ENCODE assay signal across 22 mouse cellular contexts in genomic region chr16:11704096-11704495, GRCm38 (mm10).
DNase-seq lines count a peak whose midpoint lies in the region; ATAC-seq and TF ChIP-seq lines count a peak whose summit lies in the region.
"Had no signal": no experiment of that assay in that cellular context is flagged by ENCODE, and none has a peak within 500 bp of the region (broad histone marks: within the 10 kb centered on the region; RNA-seq: fewer than 3 reads in every experiment).

No protein-coding gene starts in this region.

- TF ChIP-seq CTCF in kidney, adult 2 months (conservative IDR thresholded peaks at IDR 0.05; ENCODE audit: insufficient read depth, insufficient read length, low read depth, low read length), result no peak
- no peak for TF ChIP-seq CTCF in testis, adult 2 months (IDR thresholded peaks at IDR 0.05; ENCODE audit: control insufficient read depth, insufficient read depth, insufficient replicate concordance, low read depth, low read length)

- no peak for ATAC-seq in kidney, embryonic 15.5 days (replicated peaks; ENCODE audit: low FRiP score)
- ATAC-seq: CD4-positive, CD25-positive, alpha-beta regulatory T cell, adult 4 months; forebrain, embryonic 16.5 days had no signal

- no peaks in the 10 kb centered on the region for H3K27me3 ChIP-seq in kidney, adult 2 months (replicated peaks; ENCODE audit: control insufficient read depth, insufficient read depth, low read length)
- H3K27me3 ChIP-seq in kidney, embryonic 15.5 days, result no peaks in the 10 kb centered on the region
- no peaks in the 10 kb centered on the region for H3K27me3 ChIP-seq in testis, adult 2 months (ENCODE audit: control insufficient read depth, insufficient read depth, low read length)
- H3K27me3 ChIP-seq: embryonic facial prominence, embryonic 13.5 days; forebrain, embryonic 12.5 days; heart, embryonic 15.5 days had no signal

- DNase-seq in kidney, adult 2 months, result peak; percentile 24
- DNase-seq in kidney, postnatal 25 days, result peak; percentile 41 to 49
- no peak for DNase-seq in kidney, adult 11 months
- no peak for DNase-seq in testis, postnatal 14 days (ENCODE audit: low spot score)
- DNase-seq in urinary bladder, postnatal 14 days (ENCODE audit: low spot score), result no peak
- DNase-seq: adrenal gland, postnatal 14 days; cerebellum, adult 11-12 months; cerebellum, adult 9-10 months; cerebellum, postnatal 25 days; gastrocnemius, postnatal 36 days; heart, adult 2 months had no signal

- no peaks in the 10 kb centered on the region for H3K9me3 ChIP-seq in kidney, embryonic 15.5 days (replicated peaks)
- H3K9me3 ChIP-seq: embryonic facial prominence, embryonic 13.5 days; forebrain, embryonic 12.5 days; G1E; heart, embryonic 15.5 days; hindbrain, embryonic 10.5 days had no signal

- no peak overlapping the region for H3K9ac ChIP-seq in kidney, embryonic 15.5 days
- H3K9ac ChIP-seq: embryonic facial prominence, embryonic 13.5 days; forebrain, embryonic 12.5 days; heart, embryonic 15.5 days; hindbrain, embryonic 14.5 days had no signal

- WGBS in kidney, adult 2 months, result 46% methylated on average over 5 of the region's 5 CpGs
- WGBS in kidney, embryonic 15.5 days, result 75% methylated on average over 5 of the region's 5 CpGs

- H3K4me2 ChIP-seq in kidney, embryonic 15.5 days, result no peak overlapping the region
- H3K4me2 ChIP-seq: embryonic facial prominence, embryonic 13.5 days; forebrain, embryonic 12.5 days; heart, embryonic 11.5 days; heart, embryonic 15.5 days; hindbrain, embryonic 14.5 days had no signal

- TF ChIP-seq POLR2A in kidney, adult 2 months (IDR thresholded peaks at IDR 0.05; ENCODE audit: low read depth, low read length), result no peak
- no peak for TF ChIP-seq POLR2A in testis, adult 2 months (IDR thresholded peaks at IDR 0.05; ENCODE audit: control insufficient read depth, low read depth, low read length)

- 0 out of 2 replicates have a peak, but pooled peaks cover 3% of the 10 kb centered on the region for H3K4me1 ChIP-seq in kidney, adult 2 months (ENCODE audit: control insufficient read depth, insufficient read depth, low read length)
- 0 out of 2 replicates have a peak, but pooled peaks cover 2% of the 10 kb centered on the region for H3K4me1 ChIP-seq in kidney, embryonic 15.5 days
- H3K4me1 ChIP-seq in testis, adult 2 months (ENCODE audit: control insufficient read depth, insufficient read depth, low read length), result no peaks in the 10 kb centered on the region
- H3K4me1 ChIP-seq: embryonic facial prominence, embryonic 13.5 days; forebrain, embryonic 12.5 days; hindbrain, embryonic 10.5 days had no signal

- no peaks in the 10 kb centered on the region for H3K36me3 ChIP-seq in kidney, adult 2 months (ENCODE audit: control insufficient read depth, insufficient read depth, low read length)
- H3K36me3 ChIP-seq in kidney, embryonic 15.5 days, result no peaks in the 10 kb centered on the region
- H3K36me3 ChIP-seq in testis, adult 2 months (ENCODE audit: control insufficient read depth, insufficient read depth, low read length), result no peaks in the 10 kb centered on the region
- H3K36me3 ChIP-seq: embryonic facial prominence, embryonic 13.5 days; forebrain, embryonic 12.5 days; G1E; heart, embryonic 15.5 days; hindbrain, embryonic 10.5 days had no signal

- H3K4me3 ChIP-seq in kidney, adult 2 months (ENCODE audit: insufficient read depth, low read depth, low read length), result no peak overlapping the region
- H3K4me3 ChIP-seq in kidney, embryonic 15.5 days (replicated peaks), result no peak overlapping the region
- H3K4me3 ChIP-seq in testis, adult 2 months (ENCODE audit: control insufficient read depth, low read depth, low read length), result peak overlapping the region; percentile 19; the same call in 1 of the 2 replicates
- H3K4me3 ChIP-seq: embryonic facial prominence, embryonic 13.5 days; forebrain, embryonic 12.5 days; heart, adult 2 months; heart, embryonic 15.5 days; hindbrain, embryonic 10.5 days had no signal

- H3K27ac ChIP-seq in kidney, adult 2 months (ENCODE audit: insufficient read depth, low read depth, low read length), result no peak overlapping the region
- no peak overlapping the region for H3K27ac ChIP-seq in kidney, embryonic 15.5 days
- no peak overlapping the region for H3K27ac ChIP-seq in testis, adult 2 months (ENCODE audit: control insufficient read depth, insufficient read depth, low read depth, low read length)
- H3K27ac ChIP-seq: embryonic facial prominence, embryonic 13.5 days; forebrain, embryonic 12.5 days; heart, adult 2 months; heart, embryonic 15.5 days; hindbrain, embryonic 10.5 days; hindbrain, embryonic 14.5 days had no signal

Comparison
In these comparisons a context has a peak if more than half of its experiments do, and no peak if none do; other contexts are left out.
1. DNase-seq: peak in kidney, adult 2 months (single experiment) and kidney, postnatal 25 days (2 of 2); none in kidney, adult 11 months (single experiment), testis, postnatal 14 days (single experiment) and urinary bladder, postnatal 14 days (single experiment).